In the genomic region with DNA sequence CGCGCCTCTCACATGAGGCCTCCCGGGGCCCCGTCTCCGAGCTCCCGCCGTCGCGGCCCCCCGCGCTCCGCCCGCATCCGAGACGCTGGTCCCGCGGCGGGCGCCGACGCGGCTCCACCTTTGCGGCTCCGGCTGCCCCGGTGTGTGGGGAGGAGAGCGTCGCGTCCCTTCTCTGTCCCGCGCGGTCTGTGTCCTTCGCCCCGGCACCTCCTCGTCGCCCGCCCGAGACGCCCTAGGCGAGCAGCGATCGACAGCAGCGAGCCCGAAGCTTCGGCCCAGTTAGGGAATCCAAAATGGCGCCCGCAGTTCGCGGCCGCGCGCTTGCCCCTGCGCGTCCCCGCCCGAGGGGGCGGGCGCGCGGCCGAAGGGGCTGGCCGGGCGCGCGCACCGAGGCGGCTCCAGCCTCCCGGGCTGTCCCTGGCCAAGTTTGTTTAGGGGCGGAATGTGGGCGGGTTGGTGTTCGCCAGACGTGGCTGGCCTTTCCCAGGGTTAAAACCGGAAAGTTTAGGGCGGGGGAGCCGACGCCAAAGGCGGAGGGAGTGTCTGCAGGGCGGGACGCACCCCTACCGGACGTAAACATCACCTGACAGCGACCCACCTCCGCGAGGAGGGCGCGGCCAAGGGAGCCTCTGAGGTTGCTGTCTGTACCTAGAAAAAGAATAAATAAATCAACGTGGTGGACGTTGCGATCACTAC, we compare ENCODE assay signal across 8 mouse cellular contexts. TPM values are rescaled to one million over a fixed set of nuclear protein-coding genes. Genes with fewer than 3 reads are reported as not detected.
DNase-seq lines count a peak whose midpoint lies in the region; ATAC-seq lines count a peak whose summit lies in the region.

TSS of gene Fbxl3 (minus strand) at position 329 of the 696 bp plus-strand sequence.

- peak within 1 kb of the TSS; percentile 99 for H3K27ac ChIP-seq in intestine, embryonic 14.5 days (ENCODE audit: low read depth)

- intact Hi-C loops in left cerebral cortex, postnatal 14 days (cut with DNase I), result no loop called here

- peak; percentile 87 to 88 for DNase-seq in adrenal gland, adult 18-20 months (ENCODE audit: low spot score in 2 of 2)
- peak; percentile 94 for DNase-seq in embryo, embryonic 11 days
- DNase-seq in gastrocnemius, postnatal 25 days, result peak; percentile 95
- DNase-seq in intestine, embryonic 14.5 days (ENCODE audit: low spot score), result peak; percentile 92
- peak; percentile 77 to 79 for DNase-seq in left cerebral cortex, postnatal 14 days (ENCODE audit: low spot score in 2 of 2)
- peak; percentile 92 for DNase-seq in mesoderm, embryonic 11.5 days (ENCODE audit: low read depth, low spot score)
- DNase-seq in right cerebral cortex, postnatal 36 days (ENCODE audit: low spot score in 2 of 2), result peak; percentile 78 to 81
- DNase-seq in yolk sac, embryonic 10.5 days (ENCODE audit: low spot score), result peak; percentile 97

- no peaks in the 10 kb centered on the region for H3K27me3 ChIP-seq in intestine, embryonic 14.5 days (replicated peaks; ENCODE audit: control insufficient read depth, insufficient read depth, low read length)

- H3K4me2 ChIP-seq in intestine, embryonic 14.5 days (ENCODE audit: low read length), result peak within 1 kb of the TSS; percentile 57

- under 1% methylated on average over 88 of the region's 88 CpGs for WGBS in intestine, embryonic 14.5 days

- H3K36me3 ChIP-seq in intestine, embryonic 14.5 days (ENCODE audit: control insufficient read depth, insufficient read depth, low read length), result peaks cover 21% of the 10 kb centered on the region; the same call in 1 of the 2 replicates

- peak; percentile 94 for ATAC-seq in intestine, embryonic 14.5 days (replicated peaks; ENCODE audit: low FRiP score, low TSS enrichment, low read depth)

- peaks cover 21% of the 10 kb centered on the region for H3K4me1 ChIP-seq in intestine, embryonic 14.5 days (replicated peaks; ENCODE audit: control insufficient read depth, insufficient read depth, low read length)

- peak within 1 kb of the TSS; percentile 86 for H3K4me3 ChIP-seq in intestine, embryonic 14.5 days (ENCODE audit: low read depth, low read length)

- no peaks in the 10 kb centered on the region for H3K9me3 ChIP-seq in intestine, embryonic 14.5 days (ENCODE audit: control insufficient read depth, low read length)

- peak within 1 kb of the TSS; percentile 100 for H3K9ac ChIP-seq in intestine, embryonic 14.5 days (ENCODE audit: low read length)

RNA-seq across cellular contexts. Expression of gene Fbxl3, which starts in this region (rescaled TPM):
- total RNA-seq in adrenal gland, adult 18-20 months (2021), result 10 to 100 TPM; 61.3 to 71.8 TPM
- 10 to 100 TPM; 38.3 to 40.6 TPM for total RNA-seq in gastrocnemius, postnatal 25 days (2021)
- 32.1 and 33.4 TPM in 2 replicates for polyA plus RNA-seq in intestine, embryonic 14.5 days (2014; fragmentation: Nextera tagmentation; extraction: Ambion mirVana)
- total RNA-seq in left cerebral cortex, postnatal 14 days (2021), result 10 to 100 TPM; 72.2 to 74.1 TPM

Comparison
In these comparisons a context has a peak if more than half of its experiments do, and no peak if none do; other contexts are left out.
1. Peak in every context shown above with its lines: DNase-seq, ATAC-seq, H3K4me3 ChIP-seq and H3K27ac ChIP-seq.